ENCODE assay signal across 22 mouse cellular contexts in the genomic region with DNA sequence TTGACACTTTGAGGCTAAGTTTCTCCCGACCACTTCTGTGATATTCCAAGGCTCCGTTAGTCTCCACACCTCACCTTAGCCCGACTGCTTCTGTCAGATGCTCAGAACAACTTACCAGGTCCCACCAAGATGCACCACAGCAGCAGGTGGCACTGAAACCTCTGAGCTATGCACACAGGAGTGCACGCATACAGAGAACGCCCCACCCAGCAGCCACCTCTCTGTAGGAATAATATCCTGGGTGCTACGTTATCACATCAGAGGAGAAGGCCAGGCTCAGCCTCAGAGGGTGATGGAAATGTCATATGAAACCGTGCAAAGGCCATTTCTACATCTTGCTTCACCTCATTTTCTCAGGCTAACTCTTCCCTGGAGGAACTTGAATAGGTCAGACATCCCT.
"Had no signal": no experiment of that assay in that cellular context is flagged by ENCODE, and none has a peak within 500 bp of the region (broad histone marks: within the 10 kb centered on the region; RNA-seq: fewer than 3 reads in every experiment).

No protein-coding gene starts in this region.

- ATAC-seq: hindbrain, embryonic 16.5 days; inflammation-experienced regulatory T-cells, adult 6 months; intestine, embryonic 15.5 days; intestine, postnatal 0 days had no signal

- DNase-seq: gastrocnemius, postnatal 14 days; gastrocnemius, postnatal 36 days; heart, adult 18-20 months; heart, postnatal 14 days; heart, postnatal 36 days; kidney, adult 18-20 months; kidney, adult 8-10 months; kidney, postnatal 10 days; kidney, postnatal 25 days; kidney, postnatal 4 days; layer of hippocampus, adult 9-11 months; liver had no signal

- H3K4me3 ChIP-seq: heart, embryonic 13.5 days; heart, embryonic 15.5 days; hindbrain, embryonic 13.5 days; intestine, embryonic 15.5 days; left cerebral cortex, adult 2 months; limb, embryonic 10.5 days; limb, embryonic 12.5 days had no signal

- H3K27ac ChIP-seq: heart, embryonic 13.5 days; heart, embryonic 15.5 days; hindbrain, embryonic 13.5 days; intestine, embryonic 15.5 days; left cerebral cortex, adult 2 months; limb, embryonic 10.5 days; limb, embryonic 12.5 days had no signal
